In the genomic region with DNA sequence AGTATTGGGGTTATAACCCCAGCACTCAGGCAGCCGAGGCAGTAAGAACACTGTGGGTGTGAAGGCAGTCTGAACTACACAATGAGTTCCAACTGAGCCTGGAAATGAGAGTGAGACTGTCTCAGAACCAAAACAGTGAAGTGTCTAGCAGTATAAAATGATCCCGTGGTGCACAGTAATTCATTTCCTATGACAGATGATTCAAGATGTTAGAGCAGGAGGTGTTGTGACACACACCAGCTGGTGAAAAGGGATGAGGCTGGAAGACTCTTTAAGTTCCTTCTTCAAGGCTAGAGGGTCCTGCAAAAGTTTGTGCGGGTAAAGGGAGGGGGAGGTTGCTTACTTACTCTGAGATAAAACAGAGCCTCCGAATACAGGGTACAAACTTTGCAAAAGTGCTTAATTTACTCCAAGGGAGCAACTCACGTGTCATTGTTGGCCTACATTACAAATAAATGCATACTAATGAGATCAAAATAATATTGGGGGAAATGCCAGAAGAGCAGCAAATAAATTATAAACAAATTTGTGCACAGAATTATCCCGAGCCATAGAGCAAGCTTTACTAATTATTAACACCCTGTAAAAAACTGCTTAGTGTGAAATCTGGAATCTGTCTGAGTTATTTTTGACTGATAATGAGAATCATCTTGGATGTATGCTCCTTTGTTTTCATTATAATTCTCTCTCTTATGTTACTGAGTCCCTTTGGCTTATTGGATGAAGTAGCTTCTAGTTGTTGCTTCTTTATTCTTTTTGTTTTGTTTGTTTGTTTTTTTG, we compare ENCODE assay signal across 25 mouse cellular contexts.
DNase-seq lines count a peak whose midpoint lies in the region; ATAC-seq lines count a peak whose summit lies in the region.
"Had no signal": no experiment of that assay in that cellular context is flagged by ENCODE, and none has a peak within 500 bp of the region (broad histone marks: within the 10 kb centered on the region; RNA-seq: fewer than 3 reads in every experiment).

No protein-coding gene starts in this region.

- H3K27ac ChIP-seq in forebrain, embryonic 14.5 days (ENCODE audit: low read depth, low read length) = no peak overlapping the region
- no peak overlapping the region for H3K27ac ChIP-seq in forebrain, embryonic 12.5 days
- H3K27ac ChIP-seq: embryonic facial prominence, embryonic 13.5 days; heart, embryonic 10.5 days; hindbrain, embryonic 10.5 days; intestine, embryonic 15.5 days; liver, embryonic 13.5 days; lung, embryonic 15.5 days; midbrain, embryonic 13.5 days had no signal

- no peaks in the 10 kb centered on the region for H3K27me3 ChIP-seq in forebrain, embryonic 14.5 days (replicated peaks; ENCODE audit: control insufficient read depth, insufficient read depth, low read length)
- H3K27me3 ChIP-seq in forebrain, embryonic 12.5 days = no peaks in the 10 kb centered on the region
- H3K27me3 ChIP-seq: embryonic facial prominence, embryonic 13.5 days; intestine, embryonic 15.5 days; liver, embryonic 13.5 days; lung, embryonic 15.5 days; megakaryocyte, embryonic 14.5 days; midbrain, embryonic 13.5 days had no signal

- no peak overlapping the region for H3K9ac ChIP-seq in forebrain, embryonic 14.5 days (ENCODE audit: low read length)
- H3K9ac ChIP-seq in forebrain, embryonic 12.5 days = no peak overlapping the region
- H3K9ac ChIP-seq: embryonic facial prominence, embryonic 13.5 days; intestine, embryonic 15.5 days; liver, embryonic 13.5 days; lung, embryonic 15.5 days; midbrain, embryonic 13.5 days had no signal

- no peak overlapping the region for H3K4me2 ChIP-seq in forebrain, embryonic 14.5 days (ENCODE audit: low read length)
- H3K4me2 ChIP-seq in forebrain, embryonic 12.5 days = no peak overlapping the region
- H3K4me2 ChIP-seq: embryonic facial prominence, embryonic 13.5 days; intestine, embryonic 15.5 days; liver, embryonic 13.5 days; lung, embryonic 15.5 days; midbrain, embryonic 13.5 days had no signal

- peak; percentile 84 for ATAC-seq in forebrain, embryonic 14.5 days
- ATAC-seq in forebrain, embryonic 12.5 days (ENCODE audit: low FRiP score) = no peak
- ATAC-seq: hindbrain, embryonic 16.5 days; intestine, embryonic 15.5 days; midbrain, embryonic 13.5 days had no signal

- H3K4me3 ChIP-seq in forebrain, embryonic 14.5 days (ENCODE audit: low read depth, low read length) = no peak overlapping the region
- no peak overlapping the region for H3K4me3 ChIP-seq in forebrain, embryonic 12.5 days (replicated peaks)
- H3K4me3 ChIP-seq: embryonic facial prominence, embryonic 13.5 days; erythroblast, embryonic 14.5 days; heart, embryonic 10.5 days; hindbrain, embryonic 10.5 days; intestine, embryonic 15.5 days; liver, embryonic 13.5 days; lung, embryonic 15.5 days; megakaryocyte, embryonic 14.5 days; midbrain, embryonic 13.5 days had no signal

- 59% methylated on average over 6 of the region's 6 CpGs for WGBS in forebrain, embryonic 14.5 days
- 75% methylated on average over 6 of the region's 6 CpGs for WGBS in forebrain, embryonic 12.5 days

- peak; percentile 69 for DNase-seq in forebrain, embryonic 14.5 days (ENCODE audit: low spot score)
- peak; percentile 45 for DNase-seq in brain, adult 2 months (ENCODE audit: low read depth, low spot score)
- DNase-seq in layer of hippocampus, adult 11-12 months (ENCODE audit: low spot score) = peak; percentile 18
- DNase-seq in layer of hippocampus, postnatal 10 days (ENCODE audit: low spot score in 2 of 2) = peak; percentile 7 to 11
- DNase-seq in adrenal gland, postnatal 25 days = no peak
- DNase-seq in embryo, embryonic 10 days (ENCODE audit: low spot score) = no peak
- DNase-seq: adrenal gland, postnatal 36 days; cerebellum, adult 18-20 months; cerebellum, postnatal 14 days; gastrocnemius, postnatal 10 days; kidney, postnatal 25 days; liver, embryonic 13.5 days; lung, postnatal 36 days; right cerebral cortex, postnatal 14 days; thymus, postnatal 36 days had no signal

- no peaks in the 10 kb centered on the region for H3K4me1 ChIP-seq in forebrain, embryonic 14.5 days (ENCODE audit: control insufficient read depth, insufficient read depth, low read length)
- no peaks in the 10 kb centered on the region for H3K4me1 ChIP-seq in forebrain, embryonic 12.5 days
- H3K4me1 ChIP-seq: embryonic facial prominence, embryonic 13.5 days; heart, embryonic 10.5 days; hindbrain, embryonic 10.5 days; intestine, embryonic 15.5 days; liver, embryonic 13.5 days; lung, embryonic 15.5 days; megakaryocyte, embryonic 14.5 days; midbrain, embryonic 13.5 days had no signal

- H3K36me3 ChIP-seq in forebrain, embryonic 14.5 days (ENCODE audit: control insufficient read depth, insufficient read depth, low read length) = no peaks in the 10 kb centered on the region
- no peaks in the 10 kb centered on the region for H3K36me3 ChIP-seq in forebrain, embryonic 12.5 days (replicated peaks)
- H3K36me3 ChIP-seq: embryonic facial prominence, embryonic 13.5 days; heart, embryonic 10.5 days; hindbrain, embryonic 10.5 days; intestine, embryonic 15.5 days; liver, embryonic 13.5 days; lung, embryonic 15.5 days; midbrain, embryonic 13.5 days had no signal

- no peaks in the 10 kb centered on the region for H3K9me3 ChIP-seq in forebrain, embryonic 14.5 days (replicated peaks; ENCODE audit: control insufficient read depth, low read length)
- H3K9me3 ChIP-seq in forebrain, embryonic 12.5 days = no peaks in the 10 kb centered on the region
- H3K9me3 ChIP-seq: embryonic facial prominence, embryonic 13.5 days; heart, embryonic 10.5 days; hindbrain, embryonic 10.5 days; intestine, embryonic 15.5 days; liver, embryonic 13.5 days; lung, embryonic 15.5 days; midbrain, embryonic 13.5 days had no signal

Comparison
In these comparisons a context has a peak if more than half of its experiments do, and no peak if none do; other contexts are left out.
1. DNase-seq: peak in forebrain, embryonic 14.5 days (single experiment), brain, adult 2 months (single experiment), layer of hippocampus, adult 11-12 months (single experiment) and layer of hippocampus, postnatal 10 days (2 of 2); none in adrenal gland, postnatal 25 days (single experiment) and embryo, embryonic 10 days (single experiment).